Mouse (Mus musculus) pancreas, adult 10 weeks (tissue): Measurements from ENCODE around the gene Sult1e1. TPM values are rescaled to one million over a fixed set of nuclear protein-coding genes. Genes with fewer than 3 reads are reported as not detected.

ENCODE experiments used
- polyA plus RNA-seq: library from polyadenylated mRNA; stranded (reverse); fragments of 350-450 nt; fragmentation: Illumina TruSeq; extraction: RNeasy Lipid Tissue Mini Kit (QIAGEN cat#74804); gene quantifications from one replicate; pipeline ENCODE4 v1.2.3, GENCODE M21; 2015; ENCODE audit warnings: low read depth, low replicate concordance; ENCODE audit not compliant: insufficient read depth

Sult1e1 gene
- polyA plus RNA-seq: not detected

GRCm38 (mm10) chr5:87591494-87591893 lies at the start of gene Sult1e1:
Gene Sult1e1 (minus strand): TSS chr5:87591594.

GRCm38 (mm10) chr5:87568845-87569244 lies 22.5 kb downstream of the Sult1e1 start, which contains the start of gene Sult1d1:
Gene Sult1d1 (minus strand): TSS chr5:87569027.

GRCm38 (mm10) chr5:87538111-87538510 lies 53.3 kb downstream of the Sult1e1 start, which contains the start of gene Sult1b1:
Gene Sult1b1 (minus strand): TSS chr5:87538195.

Other genes with a start within 250 kb of the Sult1e1 start
- gene Ugt2b38, start 167.4 kb downstream of the Sult1e1 start, polyA plus RNA-seq: not detected
- not detected for gene Ugt2a2, start 109.3 kb downstream of the Sult1e1 start, polyA plus RNA-seq
- not detected for gene Gm43638, start 104.8 kb downstream of the Sult1e1 start, polyA plus RNA-seq
- gene Ugt2a1, start 100.7 kb downstream of the Sult1e1 start, polyA plus RNA-seq: not detected
- not detected for gene Sult1b1, start 53.4 kb downstream of the Sult1e1 start, polyA plus RNA-seq
- 1.00 TPM for gene Sult1d1, start 22.6 kb downstream of the Sult1e1 start, polyA plus RNA-seq
- not detected for gene Csn1s1, start 74.6 kb upstream of the Sult1e1 start, polyA plus RNA-seq
- gene Csn2, start 108.0 kb upstream of the Sult1e1 start, polyA plus RNA-seq: not detected
- gene Csn1s2a, start 183.0 kb upstream of the Sult1e1 start, polyA plus RNA-seq: not detected
- gene Csn1s2b, start 216.5 kb upstream of the Sult1e1 start, polyA plus RNA-seq: not detected
- gene Prr27, start 234.1 kb upstream of the Sult1e1 start, polyA plus RNA-seq: not detected